Mouse (Mus musculus) stomach, adult 2 months (tissue): Measurements from ENCODE around the gene Susd1. TPM values are rescaled to one million over a fixed set of nuclear protein-coding genes. Genes with fewer than 3 reads are reported as not detected.

Experiments used
- polyA plus RNA-seq: library from polyadenylated mRNA; depleted of rRNA; stranded (reverse); fragments of >200 nt; gene quantifications from 2 replicates; pipeline ENCODE4 v1.2.3, GENCODE M21; 2012; rRNA removed

Gene Susd1
- 1.4 and 1.7 TPM in 2 replicates for polyA plus RNA-seq

DNA sequence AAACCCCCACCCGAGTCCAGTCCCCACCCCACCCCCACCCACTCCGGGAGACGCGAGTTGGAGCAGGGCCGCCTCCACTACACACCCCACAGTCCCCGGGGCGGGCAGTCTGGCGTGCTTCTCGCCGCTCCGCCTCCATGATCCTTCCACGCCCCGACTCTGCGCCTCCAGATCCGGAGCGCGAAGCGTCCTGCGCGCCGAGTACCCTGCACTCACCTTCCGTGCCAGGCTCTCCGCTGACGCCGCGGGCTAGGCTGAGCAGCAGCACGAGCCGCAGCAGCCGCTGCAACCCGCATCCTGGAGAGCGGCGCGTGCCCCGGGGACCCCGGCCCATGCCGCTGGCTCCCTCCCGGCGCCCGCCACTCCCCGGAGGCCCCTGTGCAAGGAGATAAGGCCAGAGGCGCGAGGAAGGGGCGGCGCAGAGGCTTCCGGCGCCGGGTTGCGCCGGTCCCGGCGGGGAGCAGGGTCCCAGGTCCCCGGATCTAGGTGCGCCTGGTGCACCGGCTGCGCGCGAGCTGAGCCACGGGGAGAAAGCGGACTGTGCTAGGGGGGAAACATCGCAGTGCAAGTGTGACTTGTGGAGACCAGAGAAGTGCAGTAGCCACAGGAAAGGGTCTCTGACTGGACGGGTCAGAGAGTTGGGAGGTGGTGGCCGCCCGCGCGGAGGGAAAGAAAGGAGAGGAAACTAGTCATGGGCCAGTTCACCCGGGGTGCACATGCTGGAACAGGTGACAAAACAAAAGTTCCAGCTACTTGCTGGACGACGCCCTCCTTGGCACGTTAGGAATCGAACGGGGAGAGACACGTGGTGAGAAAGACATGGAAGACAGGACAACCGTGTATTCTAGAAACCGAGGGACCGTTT is at the start of gene Susd1:
Gene Susd1 (minus strand): TSS at position 644 of the 865 bp plus-strand sequence.

Other genes with a start within 250 kb of the Susd1 start
- gene Ugcg, start 249.4 kb downstream of the Susd1 start, polyA plus RNA-seq = 18.6 and 26.5 TPM in 2 replicates
- gene Ptbp3, start 110.7 kb upstream of the Susd1 start, polyA plus RNA-seq = 7.5 and 13.9 TPM in 2 replicates
- 2.7 and 4.4 TPM in 2 replicates for gene Hsdl2, start 142.9 kb upstream of the Susd1 start, polyA plus RNA-seq
- gene E130308A19Rik, start 187.6 kb upstream of the Susd1 start, polyA plus RNA-seq = 1.8 and 2.4 TPM in 2 replicates